Mouse (Mus musculus) kidney, adult 2 months (tissue): ENCODE data around the gene Tmem256.

Experiments
- CTCF ChIP-seq: fragments of 200-500 bp; conservative IDR thresholded peaks from 2 replicates; pipeline ENCODE4 v1.5.1; 2011; ENCODE audit warnings: low read depth, mild to moderate bottlenecking, control low read depth, low read length, moderate library complexity, mixed read lengths; ENCODE audit not compliant: insufficient read depth, insufficient read length
- POLR2A ChIP-seq: fragments of 200-500 bp; IDR thresholded peaks from one replicate; pipeline ENCODE4 v1.6.1; 2011; ENCODE audit warnings: low read depth, low read length, control low read depth

DNA sequence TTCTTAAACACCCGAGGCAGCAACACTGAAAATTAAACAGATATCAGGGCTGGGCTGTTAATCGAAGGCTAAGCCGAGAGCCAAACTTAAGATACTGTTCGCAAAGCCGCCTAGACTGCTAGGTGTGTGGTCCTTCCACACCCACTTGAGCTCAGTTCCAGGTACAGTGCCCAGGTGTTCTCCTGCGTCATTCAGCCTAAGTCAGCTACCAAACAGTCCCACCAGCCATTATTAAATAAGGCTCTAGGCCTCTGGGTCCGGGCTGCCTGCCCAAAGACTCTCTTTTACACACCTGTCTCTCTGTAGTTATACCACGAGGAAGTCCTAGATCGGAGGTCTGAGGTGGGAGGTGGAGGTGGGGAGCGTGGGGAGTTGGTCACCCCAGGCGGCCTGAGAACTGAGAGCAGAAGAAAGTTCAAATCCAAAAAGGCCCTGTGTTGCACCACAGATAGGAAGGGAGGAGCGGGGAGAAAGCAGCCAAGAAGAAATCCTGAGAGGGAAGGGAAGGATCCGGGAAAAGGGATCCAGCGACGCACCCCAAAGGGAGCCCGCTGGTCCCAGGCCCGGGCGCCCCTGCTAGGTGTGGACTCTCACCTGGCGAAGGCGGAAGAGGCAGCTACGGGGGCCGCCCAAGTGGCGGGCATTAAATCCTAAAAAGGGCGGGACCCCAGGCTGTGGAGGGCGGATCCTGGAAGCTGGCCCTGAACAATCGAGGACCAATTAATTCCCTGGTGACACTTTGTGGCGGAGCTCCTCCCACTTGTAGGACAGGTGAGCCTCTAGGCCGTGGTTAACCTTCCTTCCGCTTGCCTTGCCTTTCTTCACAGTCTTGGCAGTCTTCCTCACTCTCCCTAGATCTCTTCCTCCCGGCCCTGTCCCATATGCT is 20.0 kb downstream of the Tmem256 start, which contains the start of gene Tnk1:
- TF ChIP-seq CTCF (no peak), POLR2A (no peak)
